Mouse (Mus musculus) lung, adult 2 months (tissue): ENCODE results near the gene Sbno2. TPM values are rescaled to one million over a fixed set of nuclear protein-coding genes. Genes with fewer than 3 reads are reported as not detected.

Experiments
- DNase-seq: peaks from one replicate; pipeline ENCODE4 v3.0.0; 2022
- H3K4me1 ChIP-seq: fragments of 200-500 bp; 2 replicates; pipeline ENCODE4 v1.6.1; 2011; ENCODE audit warnings: low read length; ENCODE audit not compliant: control insufficient read depth, insufficient read depth
- H3K4me3 ChIP-seq: fragments of 200-500 bp; replicated peaks from 2 replicates; pipeline ENCODE3; 2011; ENCODE audit warnings: low read depth, mild to moderate bottlenecking, control low read depth, low read length; ENCODE audit errors: extremely low read depth
- CTCF ChIP-seq: fragments of 200-500 bp; IDR thresholded peaks from 2 replicates; pipeline ENCODE4 v1.5.1; 2011; ENCODE audit warnings: mild to moderate bottlenecking, low read length, control low read depth; ENCODE audit not compliant: insufficient read depth
- POLR2A ChIP-seq: fragments of 200-500 bp; IDR thresholded peaks from 2 replicates; pipeline ENCODE4 v1.6.1; 2011; ENCODE audit warnings: low read depth, mild to moderate bottlenecking, control low read depth, low read length, borderline replicate concordance; ENCODE audit errors: extremely low read depth
- WGBS: fragments of 180-500 bp; shearing (Covaris S2); methylation state at CpG from one replicate; pipeline ENCODE4 v1.1.7; 2018; 5-methylcytosine and 5-hydroxymethylcytosine counted together
- polyA plus RNA-seq: library from polyadenylated mRNA; depleted of rRNA; stranded (reverse); fragments of >200 nt; gene quantifications from 2 replicates; pipeline ENCODE4 v1.2.3, GENCODE M21; 2012

Gene Sbno2
- polyA plus RNA-seq, 1 experiment: 85.8 TPM

DNA sequence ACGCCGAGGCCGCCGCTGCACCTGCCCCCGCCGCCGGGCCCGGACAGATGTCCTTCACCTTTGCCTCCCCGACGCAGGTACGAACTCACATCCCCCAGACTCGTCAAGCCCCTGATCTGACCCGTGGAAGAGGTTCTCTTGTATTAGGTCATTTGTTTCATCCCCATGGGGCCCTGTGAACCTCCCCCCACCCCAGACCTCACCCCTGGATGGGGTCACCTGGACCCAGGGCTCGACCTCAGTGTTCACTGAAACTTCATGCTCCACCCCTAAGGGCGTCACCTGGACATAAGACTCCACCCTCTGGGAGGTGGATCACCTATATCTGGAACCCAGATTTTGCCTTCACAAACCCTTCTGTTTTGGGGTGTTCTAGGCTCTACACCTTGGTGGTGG lies 37.2 kb upstream of the Sbno2 start:
- Histone ChIP-seq H3K4me1 (peaks cover 15% of the 10 kb centered on the region), H3K4me3 (peak overlapping the region; percentile 76)
- WGBS: 1% methylated on average over 15 of the region's 15 CpGs
- no peak for TF ChIP-seq CTCF
- TF ChIP-seq POLR2A: no peak
- DNase-seq: no peak

- peak; percentile 88 for DNase-seq
- H3K4me1 ChIP-seq: peaks cover 14% of the 10 kb centered on the region
- TF ChIP-seq CTCF: no peak
- peak; percentile 91; the same call in 1 of the 2 replicates for TF ChIP-seq POLR2A
- peak overlapping the region; percentile 76 for H3K4me3 ChIP-seq
- WGBS: 1% methylated on average over 43 of the region's 43 CpGs
Observed at GRCm38 (mm10) chr10:80141786-80142529, 36.6 kb upstream of the Sbno2 start.

DNA sequence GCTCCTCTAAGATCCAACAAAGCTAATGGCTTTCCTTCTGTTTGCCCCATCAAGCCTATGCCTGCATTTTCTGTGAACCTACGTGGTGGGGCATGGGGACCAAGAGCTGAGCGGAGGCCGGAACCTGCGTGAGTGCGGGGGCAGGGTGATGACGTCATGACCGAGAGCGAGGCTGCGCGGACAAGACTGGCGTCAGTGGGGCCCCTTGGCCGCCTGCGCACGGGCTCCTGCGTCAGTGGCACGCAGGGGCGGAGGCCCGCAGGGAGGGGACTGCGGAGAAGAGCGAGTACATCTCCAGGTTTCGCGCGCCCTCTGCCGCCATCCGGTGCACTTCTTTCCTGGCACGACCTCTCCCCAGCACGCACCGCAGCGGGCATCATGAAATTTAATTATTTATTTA lies 35.9 kb upstream of the Sbno2 start:
- under 1% methylated on average over 29 of the region's 29 CpGs for WGBS
- Histone ChIP-seq H3K4me3 (peak overlapping the region; percentile 59), H3K4me1 (peaks cover 9% of the 10 kb centered on the region)
- peak; percentile 94 for DNase-seq
- TF ChIP-seq POLR2A (peak; percentile 79; the same call in 1 of the 2 replicates), CTCF (peak; percentile 56)

GRCm38 (mm10) chr10:80140666-80141035 lies 35.3 kb upstream of the Sbno2 start, which contains the start of gene Cbarp:
Gene Cbarp, minus strand, starts transcription at chr10:80140835.
- TF ChIP-seq CTCF: no peak
- DNase-seq: no peak
- peak within 1 kb of the TSS; percentile 59 for H3K4me3 ChIP-seq
- peaks cover 9% of the 10 kb centered on the region for H3K4me1 ChIP-seq
- 68% methylated on average over 10 of the region's 10 CpGs for WGBS

DNA sequence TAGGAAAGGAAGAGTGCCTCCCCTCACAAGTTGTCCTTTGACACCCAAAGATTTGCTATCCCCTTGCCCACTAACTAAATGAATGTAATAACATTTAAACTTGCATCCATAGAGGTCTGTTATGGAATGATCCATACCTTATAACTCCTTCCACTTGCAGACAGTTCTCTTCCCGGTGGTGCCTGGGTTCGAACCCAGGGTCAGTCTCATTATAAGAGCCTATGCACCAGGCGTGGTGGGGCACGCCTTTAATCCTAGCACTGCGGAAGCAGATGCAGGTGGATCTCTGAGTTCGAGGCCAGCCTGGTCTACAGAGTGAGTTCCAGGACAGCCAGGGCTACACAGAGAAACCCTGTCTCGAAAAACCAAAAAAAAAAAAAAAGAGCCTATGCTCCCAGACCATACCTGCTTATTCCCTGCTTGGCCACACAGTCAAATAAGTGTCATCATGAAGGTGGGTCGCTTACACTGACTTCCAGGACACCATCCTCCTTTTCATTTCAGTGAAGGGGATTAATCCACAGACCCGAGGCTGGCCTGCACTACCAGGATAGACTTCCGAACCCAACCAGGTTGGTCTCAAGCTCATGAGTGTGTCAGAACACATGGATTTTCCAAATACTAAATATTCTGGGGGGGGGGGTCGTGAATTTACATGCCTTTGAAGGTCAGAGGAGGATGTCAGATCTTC lies 34.7 kb upstream of the Sbno2 start:
- TF ChIP-seq POLR2A (no peak), CTCF (no peak)
- Histone ChIP-seq H3K4me3 (no peak overlapping the region), H3K4me1 (peaks cover 9% of the 10 kb centered on the region)
- 77% methylated on average over 11 of the region's 11 CpGs for WGBS
- no peak for DNase-seq

- H3K4me1 ChIP-seq: peaks cover 9% of the 10 kb centered on the region
- no peak for TF ChIP-seq CTCF
- TF ChIP-seq POLR2A: no peak
- no peak for DNase-seq
- under 1% methylated on average over 10 of the region's 10 CpGs for WGBS
- H3K4me3 ChIP-seq: peak overlapping the region; percentile 64
Observed at GRCm38 (mm10) chr10:80139439-80139775, 34.0 kb upstream of the Sbno2 start.

DNA sequence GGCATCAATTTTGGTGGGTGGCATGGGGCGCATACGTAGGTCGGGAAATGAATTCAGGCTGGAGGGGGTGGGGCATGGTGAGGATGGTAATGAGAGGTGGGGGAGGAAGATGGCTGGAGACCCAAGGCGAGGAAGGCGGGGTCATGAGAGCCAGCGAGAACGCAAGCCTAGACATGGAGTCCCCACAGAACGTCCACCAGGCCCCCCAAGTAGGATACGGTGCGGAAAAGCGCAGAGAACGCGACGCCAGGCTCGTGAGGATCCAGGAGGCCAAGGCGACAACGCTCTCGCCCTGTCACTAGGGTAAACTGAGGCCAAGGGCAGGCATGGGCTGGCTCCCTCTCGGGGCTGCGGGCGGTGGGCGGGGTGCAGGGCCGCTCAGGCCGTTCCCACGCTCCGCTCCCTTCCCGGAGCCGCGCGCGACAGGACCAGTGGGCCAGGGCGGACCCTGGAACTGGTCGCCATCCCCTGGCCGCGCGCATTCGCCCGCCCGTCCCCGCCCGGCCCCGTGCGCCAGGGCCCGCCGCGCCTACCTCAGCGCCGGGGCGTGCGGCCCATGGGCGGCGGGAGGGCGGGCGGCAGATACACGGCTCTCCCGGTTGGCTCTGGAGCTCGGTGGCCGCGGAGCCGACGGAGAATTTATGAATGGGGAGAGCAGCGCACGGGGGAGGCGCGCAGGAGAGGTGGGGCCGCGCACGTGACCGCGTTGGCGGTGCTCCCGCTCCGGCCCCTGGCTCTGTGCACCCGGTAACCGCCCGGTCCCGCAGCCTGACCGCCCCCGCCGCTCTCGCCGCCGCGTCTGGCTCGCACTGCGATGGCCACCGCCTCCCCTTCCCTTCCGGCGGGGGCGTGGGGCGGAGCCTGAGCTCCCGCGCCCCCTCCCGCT lies 33.4 kb upstream of the Sbno2 start, which contains the start of gene Atp5d:
Gene Atp5d (plus strand): TSS at position 80 of the 886 bp plus-strand sequence.
- TF ChIP-seq POLR2A (0 out of 2 replicates have a peak, but pooled peaks have one; percentile 17), CTCF (no peak)
- peaks cover 9% of the 10 kb centered on the region for H3K4me1 ChIP-seq
- peak within 1 kb of the TSS; percentile 64 for H3K4me3 ChIP-seq
- under 1% methylated on average over 79 of the region's 94 CpGs for WGBS
- peak; percentile 69 for DNase-seq

GRCm38 (mm10) chr10:80137626-80138552 lies 32.5 kb upstream of the Sbno2 start:
- H3K4me3 ChIP-seq: peak overlapping the region; percentile 26
- DNase-seq: no peak
- WGBS: 9% methylated on average over 32 of the region's 33 CpGs
- H3K4me1 ChIP-seq: peaks cover 7% of the 10 kb centered on the region
- TF ChIP-seq CTCF (no peak), POLR2A (no peak)
